Mouse (Mus musculus) embryonic fibroblast, embryonic 13.5 days (primary cell): Measurements from ENCODE around the gene Gm6871. TPM values are rescaled to one million over a fixed set of nuclear protein-coding genes. Genes with fewer than 3 reads are reported as not detected.
A peak's percentile ranks its signal among the peaks of the same experiment; 100 is the strongest.
"Not testable (repeated sequence)": the region's sequence is repeated elsewhere in the genome, so short reads cannot be mapped to it uniquely, and the experiment has no call there.

Experiments used
- H3K27ac ChIP-seq: 2 replicates; pipeline ENCODE4 v1.5.1; 2012; ENCODE audit warnings: low read length, control low read depth, inconsistent platforms; ENCODE audit not compliant: insufficient read depth
- H3K4me1 ChIP-seq: 2 replicates; pipeline ENCODE4 v1.6.1; 2011; ENCODE audit warnings: low read length; ENCODE audit not compliant: control insufficient read depth, insufficient read depth
- H3K4me3 ChIP-seq: 2 replicates; pipeline ENCODE4 v1.5.1; 2011; ENCODE audit warnings: mild to moderate bottlenecking, control low read depth, low read length; ENCODE audit not compliant: insufficient read depth
- CTCF ChIP-seq: IDR thresholded peaks from 2 replicates; pipeline ENCODE4 v1.5.1; 2011; ENCODE audit warnings: mild to moderate bottlenecking, control low read depth, low read length, moderate library complexity, borderline replicate concordance; ENCODE audit not compliant: insufficient read depth
- POLR2A ChIP-seq: IDR thresholded peaks from 2 replicates; pipeline ENCODE4 v1.6.1; 2011; ENCODE audit warnings: low read depth, mild to moderate bottlenecking, control low read depth, low read length, moderate library complexity
- polyA plus RNA-seq: library from polyadenylated mRNA; stranded (reverse); fragments of >200 nt; gene quantifications from 2 replicates; pipeline ENCODE4 v1.2.4, GENCODE M21; 2011; ENCODE audit warnings: low read depth; ENCODE audit not compliant: missing spikeins, insufficient read length

Gene Gm6871
- not detected in 2 replicates for polyA plus RNA-seq

DNA sequence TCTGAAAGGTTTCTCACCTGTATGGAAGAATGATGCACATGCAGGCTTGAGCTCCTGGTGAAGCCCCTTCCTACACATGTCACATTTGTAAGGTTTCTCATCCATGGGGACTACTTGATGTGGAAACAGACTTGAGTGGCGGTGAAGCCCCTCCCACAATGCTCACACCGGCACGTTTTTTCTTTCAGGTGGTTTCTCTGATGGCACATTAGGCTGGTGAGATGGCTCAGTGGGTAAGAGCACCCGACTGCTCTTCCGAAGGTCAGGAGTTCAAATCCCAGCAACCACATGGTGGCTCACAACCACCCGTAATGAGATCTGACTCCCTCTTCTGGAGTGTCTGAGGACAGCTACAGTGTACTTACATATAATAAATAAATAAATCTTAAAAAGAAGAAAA is at the start of gene Gm6871:
Gm6871 (minus strand) TSS at position 101 of the 400 bp plus-strand sequence.
- not testable (repeated sequence) for H3K4me3 ChIP-seq, H3K4me1 ChIP-seq, H3K27ac ChIP-seq

DNA sequence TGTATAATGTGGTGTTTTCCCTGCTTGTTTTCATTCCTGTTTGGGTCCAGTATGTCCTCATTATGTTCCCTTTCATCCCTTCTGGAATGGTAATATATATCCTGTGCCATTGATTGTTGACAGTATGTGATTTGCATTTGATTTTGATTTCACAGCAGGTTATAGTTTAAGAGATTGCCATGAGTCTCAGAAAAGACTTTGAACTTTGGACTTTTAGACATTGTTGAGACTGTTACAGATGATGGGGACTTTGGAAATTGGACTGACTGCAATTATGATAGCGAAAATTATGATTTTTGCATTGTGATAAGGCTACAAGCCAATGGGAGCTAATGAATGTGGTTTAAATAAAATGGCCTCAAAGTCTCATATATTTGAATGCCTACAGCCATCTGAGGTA is 42.8 kb upstream of the Gm6871 start:
- H3K27ac ChIP-seq, H3K4me1 ChIP-seq, H3K4me3 ChIP-seq: not testable (repeated sequence)

DNA sequence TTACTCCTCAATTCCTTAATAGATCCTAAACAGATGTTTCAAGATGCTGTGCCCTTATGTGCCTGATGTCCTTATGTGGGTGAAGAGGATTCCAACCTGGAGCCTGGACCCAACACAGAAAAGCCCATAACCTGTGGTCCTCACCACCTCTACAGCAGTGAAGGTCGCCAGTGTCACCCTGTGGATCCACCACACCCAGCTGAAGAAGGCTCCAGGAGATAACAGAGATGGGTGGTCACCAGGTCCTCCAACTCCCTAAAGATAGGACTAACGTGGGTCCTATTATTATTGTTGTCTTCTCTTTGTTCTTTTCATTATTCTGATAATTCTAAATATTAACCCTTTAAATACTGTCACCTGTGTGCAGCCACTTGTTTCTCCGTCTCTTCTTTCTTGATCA is 38.2 kb upstream of the Gm6871 start:
- H3K4me3 ChIP-seq = no peak overlapping the region
- no peak for TF ChIP-seq CTCF
- TF ChIP-seq POLR2A = no peak
- no peak overlapping the region for H3K27ac ChIP-seq
- no peaks in the 10 kb centered on the region for H3K4me1 ChIP-seq

DNA sequence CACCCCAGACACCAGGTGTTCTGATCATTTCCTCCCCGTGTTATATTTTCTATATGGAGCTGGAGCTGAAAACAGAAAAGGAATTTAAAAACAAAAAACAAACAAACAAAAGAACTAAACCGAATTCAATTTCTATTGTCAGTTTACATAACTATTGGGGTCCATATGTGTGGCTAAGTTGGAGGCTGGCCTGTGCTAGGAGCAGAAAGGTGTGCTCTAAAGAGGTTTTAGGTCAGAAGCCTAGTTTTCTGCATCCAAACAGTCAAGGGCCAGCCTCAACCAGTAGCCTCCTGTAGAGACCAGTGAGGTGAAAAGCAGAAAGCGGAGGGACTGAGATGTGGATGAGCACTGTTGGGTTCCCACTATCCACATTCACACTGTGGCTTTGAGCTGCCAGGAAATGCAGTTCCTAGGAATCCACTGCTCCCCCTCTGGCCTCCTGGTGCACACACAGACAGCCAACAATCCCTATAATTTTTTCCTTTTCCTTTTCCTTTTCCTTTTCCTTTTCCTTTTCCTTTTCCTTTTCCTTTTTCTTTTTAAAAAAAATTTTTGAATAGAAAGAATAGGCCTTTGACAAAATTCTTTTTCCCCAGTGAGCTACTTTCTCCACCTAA is 26.6 kb upstream of the Gm6871 start:
- H3K27ac ChIP-seq = no peak overlapping the region
- TF ChIP-seq CTCF (no peak), POLR2A (no peak)
- H3K4me3 ChIP-seq = peak overlapping the region; percentile 74
- no peaks in the 10 kb centered on the region for H3K4me1 ChIP-seq

DNA sequence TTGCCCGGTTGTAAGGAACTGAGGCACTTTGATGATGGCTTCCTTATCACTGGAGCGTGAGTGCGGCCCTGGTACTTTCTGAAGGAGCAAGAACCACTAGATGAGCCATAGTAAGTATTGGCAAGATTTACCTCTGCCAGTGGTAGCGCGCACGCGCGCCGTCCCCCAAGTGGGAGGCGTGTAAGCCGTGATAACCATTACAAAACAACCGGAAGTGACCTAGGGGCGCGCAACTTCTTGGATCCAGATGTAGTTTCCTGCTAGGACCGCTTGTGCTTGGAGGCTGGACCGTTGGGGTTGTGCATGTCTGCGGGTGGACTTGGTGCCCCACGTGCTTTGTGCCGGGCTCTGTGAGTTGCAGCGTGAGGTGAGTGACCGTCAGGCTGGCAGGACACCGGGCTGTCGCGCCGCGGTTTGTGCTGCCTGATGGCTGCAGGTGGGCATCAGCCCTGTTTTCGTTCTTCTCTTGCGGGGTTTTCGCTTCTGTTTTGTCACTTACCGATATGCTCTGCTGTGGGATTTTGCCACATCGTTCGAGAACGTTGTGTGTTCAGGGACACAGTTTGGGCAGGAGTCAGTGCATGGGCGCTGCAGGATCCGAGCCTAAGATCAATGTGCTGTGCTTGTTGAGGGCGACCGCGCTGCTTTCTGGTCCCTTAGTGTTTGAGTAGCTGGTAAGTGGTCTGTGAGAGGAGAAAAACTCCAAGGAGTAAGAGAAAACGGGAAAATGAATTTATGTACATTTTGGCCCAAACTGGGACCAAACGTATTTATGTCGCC is 25.8 kb upstream of the Gm6871 start, which contains the start of gene 2610021A01Rik:
2610021A01Rik (plus strand) TSS at position 197 of the 780 bp plus-strand sequence.
- Histone ChIP-seq H3K4me3 (peak within 1 kb of the TSS; percentile 74), H3K4me1 (no peaks in the 10 kb centered on the region), H3K27ac (peak within 1 kb of the TSS; percentile 6; the same call in 1 of the 2 replicates)
- TF ChIP-seq CTCF (no peak), POLR2A (peak; percentile 76)

DNA sequence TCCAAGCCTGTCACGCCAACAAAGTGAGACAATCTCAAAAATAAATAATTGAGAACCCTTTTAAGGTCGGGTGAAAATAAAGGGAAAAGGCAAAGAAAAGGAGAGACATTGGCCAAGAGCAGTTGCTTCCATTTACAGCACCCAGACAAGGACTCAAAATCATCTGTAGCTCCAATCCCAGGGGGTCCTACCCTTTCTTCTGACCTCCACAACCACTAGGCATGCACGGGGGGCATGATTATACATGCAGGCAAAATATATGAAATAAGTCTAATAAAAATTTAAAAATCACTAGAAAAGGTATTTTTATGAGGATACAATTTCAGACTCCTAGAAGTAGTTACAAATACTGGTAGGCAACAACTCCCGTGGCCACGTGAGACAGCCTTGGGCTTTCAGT is 25.2 kb upstream of the Gm6871 start:
- no peak overlapping the region for H3K27ac ChIP-seq
- H3K4me1 ChIP-seq = no peaks in the 10 kb centered on the region
- TF ChIP-seq POLR2A = no peak
- TF ChIP-seq CTCF = no peak
- H3K4me3 ChIP-seq = peak overlapping the region; percentile 40

DNA sequence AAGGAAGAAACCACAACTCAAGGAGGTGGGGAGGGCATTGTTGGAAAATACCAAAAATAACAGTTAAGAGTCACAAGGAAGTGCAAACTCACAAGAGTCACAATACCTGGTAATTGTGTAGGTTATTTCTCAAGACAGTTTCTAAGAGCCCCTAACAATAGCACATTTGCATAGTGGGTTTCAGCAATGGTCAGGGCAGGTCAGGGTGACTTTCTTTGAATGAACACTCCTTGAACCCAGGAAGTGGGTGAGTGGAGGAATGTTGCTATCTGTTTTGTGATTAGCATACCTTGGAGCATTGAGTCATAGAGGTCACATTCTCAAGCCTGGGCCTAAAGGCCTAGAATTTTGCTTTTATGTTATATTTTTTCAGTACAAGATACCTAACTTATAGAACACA is 14.4 kb upstream of the Gm6871 start:
- H3K4me3 ChIP-seq, H3K27ac ChIP-seq, H3K4me1 ChIP-seq: not testable (repeated sequence)

DNA sequence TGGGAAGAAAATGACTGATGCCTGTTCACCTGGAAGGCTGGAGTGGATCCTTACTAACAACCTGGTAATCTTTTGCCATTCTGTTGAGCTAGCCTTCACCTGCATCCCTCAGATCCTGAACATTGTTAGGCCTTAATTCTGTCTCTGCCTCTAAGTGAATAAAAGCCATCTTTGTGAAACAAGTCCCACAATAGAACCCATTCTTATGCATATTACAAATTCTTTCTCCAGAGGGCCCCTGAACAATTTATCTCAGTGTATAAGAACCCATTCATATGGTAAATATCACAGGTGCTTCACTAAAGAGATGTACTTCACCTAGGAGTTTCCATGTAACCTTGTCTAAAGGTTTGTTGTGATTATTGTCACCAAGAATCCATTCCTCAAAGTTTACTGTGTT is 8.6 kb upstream of the Gm6871 start:
- TF ChIP-seq CTCF (no peak), POLR2A (no peak)
- Histone ChIP-seq H3K4me1 (no peaks in the 10 kb centered on the region), H3K4me3 (no peak overlapping the region), H3K27ac (no peak overlapping the region)

DNA sequence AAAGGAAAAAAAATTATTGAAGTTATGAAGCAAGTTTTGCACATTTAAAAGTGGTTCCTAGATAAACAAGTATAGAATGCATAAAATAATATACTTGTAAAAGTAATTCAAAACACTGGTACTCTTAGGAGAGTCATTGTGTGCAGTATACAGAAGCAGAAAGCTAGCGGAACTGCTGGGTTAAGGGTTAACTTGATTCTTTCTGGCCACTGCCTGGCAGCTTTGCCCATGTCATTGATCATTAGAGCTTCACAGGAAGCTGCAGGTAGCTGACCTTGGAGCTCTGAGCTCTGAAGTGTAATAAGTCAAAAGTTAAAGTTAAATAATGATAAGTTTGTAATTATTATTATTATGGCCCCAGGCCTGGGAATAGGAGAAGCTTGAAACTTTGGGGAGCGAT is 4.5 kb upstream of the Gm6871 start:
- no peaks in the 10 kb centered on the region for H3K4me1 ChIP-seq
- no peak overlapping the region for H3K27ac ChIP-seq
- no peak overlapping the region for H3K4me3 ChIP-seq
- TF ChIP-seq CTCF = no peak
- no peak for TF ChIP-seq POLR2A

DNA sequence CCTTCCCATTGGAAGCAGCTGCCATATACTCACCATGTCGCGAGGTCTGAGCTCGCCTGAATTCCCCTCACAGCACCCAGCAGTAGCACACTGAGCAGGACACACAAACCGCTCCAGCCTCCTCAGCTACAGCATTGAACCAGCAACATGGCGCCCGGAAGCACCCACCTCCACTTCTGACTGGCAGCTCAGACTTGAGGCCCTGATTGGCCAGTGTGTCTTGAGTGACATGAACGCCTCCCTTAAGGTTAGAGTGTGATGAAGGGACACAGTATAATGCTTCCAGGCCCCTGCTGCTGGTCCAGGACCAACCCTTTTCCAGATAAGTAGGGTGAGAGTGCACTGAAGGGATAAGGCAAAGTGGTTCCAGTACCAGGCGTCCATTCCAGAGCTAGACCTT is 12.8 kb downstream of the Gm6871 start:
- Histone ChIP-seq H3K27ac (no peak overlapping the region), H3K4me1 (no peaks in the 10 kb centered on the region)
- TF ChIP-seq POLR2A = no peak
- no peak for TF ChIP-seq CTCF

DNA sequence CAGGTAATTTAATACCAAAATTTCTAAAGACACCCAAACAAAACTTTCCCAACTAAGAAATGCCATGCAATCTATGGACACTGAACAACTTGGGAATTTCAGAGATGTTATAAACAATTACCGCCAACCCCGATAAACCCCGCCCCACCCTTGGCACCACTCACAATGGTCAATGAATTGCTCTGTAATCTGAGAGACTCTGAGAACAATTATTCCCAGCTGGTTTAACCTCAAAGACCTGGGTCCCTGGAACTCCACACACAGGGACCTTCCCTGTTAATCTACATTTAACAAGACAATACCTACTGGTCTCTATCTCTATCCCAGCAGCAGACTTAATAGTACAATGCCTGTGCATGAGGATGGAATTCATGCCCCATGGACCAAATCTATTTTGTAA is 60.8 kb downstream of the Gm6871 start:
- H3K4me1 ChIP-seq = no peaks in the 10 kb centered on the region
- H3K27ac ChIP-seq = no peak overlapping the region
- no peak for TF ChIP-seq CTCF
- no peak for TF ChIP-seq POLR2A
- no peak overlapping the region for H3K4me3 ChIP-seq

More for the DNA sequence above, 12.8 kb downstream of the Gm6871 start:
- H3K4me3 ChIP-seq = no peak overlapping the region
